Mouse (Mus musculus): ENCODE results near the gene Mthfsl.
"Not testable (repeated sequence)": the region's sequence is repeated elsewhere in the genome, so short reads cannot be mapped to it uniquely, and the experiment has no call there.

- TF ChIP-seq CTCF (conservative IDR thresholded peaks at IDR 0.05; ENCODE audit: low read length); POU5F1 (IDR thresholded peaks at IDR 0.05; ENCODE audit: borderline replicate concordance, low read length): not testable (repeated sequence)
These were observed 21.4 kb downstream of the Mthfsl start for GRCm38 (mm10) chr9:88698746-88699145.
